Mouse (Mus musculus): ENCODE measurements around the gene St3gal5. TPM values are rescaled to one million over a fixed set of nuclear protein-coding genes. Genes with fewer than 3 reads are reported as not detected.

St3gal5 gene
- total RNA-seq, 2 experiments from 2014 or later: 57.9 to 73.5 TPM

DNA sequence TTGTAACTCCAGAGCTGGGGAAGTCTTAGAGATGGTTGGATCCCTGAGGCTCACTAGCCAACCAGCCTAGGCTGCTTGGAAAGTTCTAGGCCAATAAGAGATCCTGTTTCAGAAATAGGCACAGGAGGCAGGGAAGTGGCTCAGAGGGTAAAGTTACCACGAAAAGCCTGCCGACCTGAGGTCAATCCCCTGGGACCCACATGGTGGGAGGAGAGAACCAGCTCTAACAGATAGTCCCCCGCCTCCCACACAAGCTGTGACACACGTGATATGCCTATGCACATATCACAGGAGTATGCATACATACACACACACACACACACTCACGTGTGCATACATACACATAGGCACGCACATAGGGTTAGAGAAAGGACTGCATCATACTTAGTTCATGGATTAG lies 32.7 kb downstream of the St3gal5 start:
- no peak for ATAC-seq (ENCODE audit: poor library complexity, severe bottlenecking)

DNA sequence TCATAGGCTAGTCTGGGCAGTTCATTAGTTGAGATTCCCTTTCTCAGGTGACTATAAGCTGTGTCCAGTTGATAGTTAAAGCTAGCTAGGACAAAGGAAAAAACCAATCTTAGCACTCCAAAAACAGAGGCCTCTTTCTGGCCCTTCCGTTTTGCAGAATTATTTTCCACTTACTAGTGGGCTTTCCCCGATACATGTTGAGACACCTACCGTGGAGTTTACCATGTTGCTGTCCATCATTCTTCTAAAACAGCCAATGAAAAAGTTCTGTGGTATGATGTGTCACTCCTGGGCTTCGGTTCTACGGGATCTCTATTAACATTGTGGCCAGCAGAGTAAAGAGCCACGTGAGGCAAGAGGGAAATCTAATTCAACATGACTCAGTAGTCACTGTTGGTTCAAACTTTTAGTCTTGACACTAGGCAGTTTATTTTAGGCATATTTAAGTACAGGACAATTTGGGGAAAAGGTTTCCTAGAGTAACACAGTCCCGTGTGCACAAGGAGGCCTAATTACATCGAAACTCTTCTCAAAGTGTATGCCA lies 35.4 kb downstream of the St3gal5 start:
- no peak for ATAC-seq (ENCODE audit: poor library complexity, severe bottlenecking)

DNA sequence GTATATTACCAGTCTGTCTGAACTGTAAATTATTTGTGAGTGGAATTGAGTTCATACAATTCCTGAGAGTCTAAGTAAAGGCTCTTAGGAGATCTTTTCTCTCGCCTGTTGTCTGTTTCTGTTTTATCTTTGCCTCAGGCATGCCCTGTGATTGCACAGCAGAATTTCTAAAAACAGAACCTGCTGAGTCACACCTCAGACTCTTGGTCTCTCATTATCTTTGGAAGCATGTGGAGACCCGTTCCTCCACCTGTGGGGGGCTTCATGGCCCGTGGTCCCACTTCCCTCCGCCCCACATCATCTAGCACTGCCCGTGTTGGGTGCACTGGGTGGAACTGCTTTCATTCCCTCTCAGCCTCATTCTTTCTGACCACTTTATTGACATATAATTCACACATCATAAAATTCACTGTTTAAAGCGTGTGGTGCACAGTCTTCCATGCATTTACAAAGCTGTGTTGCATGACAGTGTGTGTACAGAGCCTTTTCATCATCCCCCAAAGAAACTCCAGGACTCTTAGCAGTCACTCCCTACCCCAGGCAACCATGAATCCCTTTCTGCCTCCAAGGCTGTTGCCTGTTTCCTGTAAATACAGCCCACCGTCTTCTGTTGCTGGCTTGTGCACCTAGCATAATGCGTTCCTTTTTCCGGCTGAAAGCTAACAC lies 37.6 kb downstream of the St3gal5 start:
- no peak for ATAC-seq (ENCODE audit: poor library complexity, severe bottlenecking)

DNA sequence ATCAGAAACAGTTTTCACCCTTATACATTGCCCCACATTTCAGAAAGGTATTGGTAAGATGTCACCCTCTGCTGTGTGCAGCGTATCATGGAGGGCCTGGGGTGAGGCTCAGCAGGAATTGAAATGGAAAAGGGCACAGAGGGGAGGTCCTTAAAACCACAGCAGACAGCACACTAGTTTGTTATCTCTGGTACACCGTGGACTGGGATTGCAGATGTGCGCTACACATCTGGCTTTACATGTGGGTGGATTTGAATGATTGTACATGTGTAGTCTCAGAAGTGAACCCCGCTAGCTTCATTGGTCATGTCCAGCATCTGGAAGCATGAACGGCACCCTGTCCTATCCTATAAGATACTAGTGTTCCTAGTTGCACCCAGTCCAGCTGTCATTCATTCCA lies 38.6 kb downstream of the St3gal5 start:
- ATAC-seq (ENCODE audit: poor library complexity, severe bottlenecking): no peak

DNA sequence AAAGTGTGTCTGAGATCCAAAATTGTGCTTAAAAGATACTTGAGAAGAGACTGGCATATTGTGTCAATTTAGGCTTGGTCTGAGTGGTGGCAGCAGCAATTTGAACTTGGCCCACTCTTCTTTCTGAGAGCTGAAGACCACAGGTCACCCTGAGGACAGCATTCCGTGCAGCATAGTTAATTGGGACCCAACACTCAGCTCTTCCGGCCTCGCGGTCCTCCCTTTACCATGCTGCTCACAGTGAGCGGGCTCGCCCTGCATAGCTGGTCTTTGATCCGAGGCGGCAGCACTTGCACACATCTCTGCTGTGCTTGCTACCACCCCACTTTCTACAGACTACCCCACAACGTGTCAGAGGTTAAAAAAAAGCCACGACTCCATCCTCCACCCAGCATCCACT lies 39.2 kb downstream of the St3gal5 start:
- no peak for ATAC-seq (ENCODE audit: poor library complexity, severe bottlenecking)

DNA sequence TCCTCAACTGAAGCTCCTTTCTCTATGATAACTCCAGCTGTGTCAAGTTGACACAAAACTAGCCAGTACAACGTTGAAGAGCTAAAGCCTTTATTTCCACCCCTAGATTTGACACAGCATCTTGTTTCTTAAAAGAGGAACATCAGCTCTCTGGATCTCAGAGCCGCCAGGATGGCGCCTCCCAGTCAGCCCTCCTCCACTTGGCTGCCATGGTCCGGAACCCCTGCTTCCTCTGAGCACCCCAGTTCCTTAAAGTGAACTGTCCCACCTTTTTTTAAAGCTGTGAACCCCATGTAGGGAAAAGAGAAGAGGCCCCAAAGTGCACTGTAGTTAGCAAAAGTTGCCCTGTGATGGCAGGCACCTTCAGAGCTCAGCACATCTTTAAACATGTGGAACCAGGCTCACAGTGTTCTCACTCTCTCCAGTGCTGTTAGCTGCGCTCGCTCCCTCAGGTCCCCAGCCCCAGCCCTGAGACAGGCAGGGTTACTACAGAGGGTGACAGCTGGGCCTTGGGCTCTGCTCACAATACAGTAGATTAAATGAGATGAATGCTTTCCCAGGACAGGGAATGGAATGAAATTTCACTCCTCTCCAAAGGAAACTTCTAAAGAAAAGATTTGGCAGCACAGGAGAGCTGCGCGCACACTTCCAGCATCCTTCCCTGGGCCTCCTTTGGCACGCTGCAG lies 42.3 kb downstream of the St3gal5 start:
- ATAC-seq (ENCODE audit: poor library complexity, severe bottlenecking): peak; percentile 73

DNA sequence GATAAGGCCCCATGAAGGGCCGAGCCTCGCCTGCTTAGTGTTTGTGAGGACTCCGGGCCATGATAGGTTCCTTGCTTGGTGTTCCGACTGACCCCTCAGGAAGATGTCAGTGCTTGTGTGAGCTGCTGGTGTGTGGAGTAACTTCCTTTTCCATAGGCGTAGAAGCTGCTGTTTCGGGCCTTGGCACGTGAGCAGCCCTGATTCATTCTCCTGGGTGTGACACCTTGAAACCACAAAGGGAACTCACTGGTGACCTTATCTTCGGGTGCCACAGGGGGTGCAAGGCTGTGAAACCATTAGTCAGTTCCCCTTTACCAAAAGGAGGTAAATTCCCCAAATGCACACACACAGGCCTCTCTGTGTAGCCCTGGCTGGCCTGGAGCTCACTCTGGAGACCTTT lies 43.0 kb downstream of the St3gal5 start:
- peak; percentile 93 for ATAC-seq (ENCODE audit: poor library complexity, severe bottlenecking)

DNA sequence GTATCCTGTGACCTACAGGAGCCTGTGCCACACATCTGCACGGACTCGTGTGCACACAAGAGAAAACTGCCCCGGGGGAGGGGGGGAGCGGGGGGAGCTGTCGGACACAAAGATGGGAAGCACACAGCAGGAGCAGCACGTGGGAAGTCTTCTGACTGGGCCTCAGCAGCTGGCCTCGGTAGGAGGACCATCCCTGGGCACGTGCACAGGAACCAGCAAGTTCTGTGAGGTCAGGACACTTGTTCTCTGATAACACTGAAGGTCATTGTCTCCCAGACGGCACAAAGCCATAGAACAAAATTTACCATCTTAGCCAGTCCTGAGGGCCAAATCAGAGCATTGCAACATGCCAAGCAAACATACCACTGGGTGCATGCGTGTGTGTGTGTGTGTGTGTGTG lies 43.8 kb downstream of the St3gal5 start:
- ATAC-seq (ENCODE audit: poor library complexity, severe bottlenecking): no peak

DNA sequence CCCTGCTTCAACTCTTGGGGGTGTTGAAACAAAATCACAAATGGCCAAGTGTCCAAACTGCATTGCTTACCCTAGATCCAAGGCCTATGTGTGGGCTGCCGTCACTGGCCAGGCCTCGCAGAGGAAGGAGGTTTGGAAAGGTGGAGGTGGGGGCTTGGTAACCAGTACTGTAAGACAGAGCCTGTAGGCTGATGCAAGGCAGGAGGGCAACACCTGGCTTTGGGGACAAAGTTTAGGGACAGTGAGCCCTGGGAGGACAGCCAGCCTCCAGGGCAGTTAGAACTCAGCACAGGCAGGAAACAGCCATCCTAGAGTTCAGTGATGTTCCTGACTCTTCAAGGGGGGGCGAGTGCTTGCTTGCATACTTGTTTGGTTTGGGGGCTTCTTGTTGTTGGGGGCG lies 45.2 kb downstream of the St3gal5 start:
- no peak for ATAC-seq (ENCODE audit: poor library complexity, severe bottlenecking)

DNA sequence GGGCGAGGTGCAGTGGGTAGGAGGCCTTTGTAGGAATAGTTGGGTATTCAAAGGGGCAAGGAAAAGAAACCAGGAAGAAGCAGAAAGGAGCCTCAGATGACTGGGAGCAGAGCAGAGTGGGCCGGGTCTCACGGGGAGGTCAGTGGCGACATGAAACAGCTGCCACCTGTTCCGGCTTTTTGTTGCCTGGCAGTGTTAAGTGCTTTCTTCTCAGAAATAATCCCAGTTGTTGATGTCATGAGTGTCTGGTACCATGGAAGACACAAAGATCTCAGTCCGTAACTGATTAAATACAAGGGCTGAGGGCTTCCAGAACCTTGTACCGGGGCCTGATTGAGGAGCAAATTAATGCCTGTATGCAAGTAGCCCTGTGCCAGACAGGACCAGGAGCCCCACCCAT lies 47.0 kb downstream of the St3gal5 start:
- ATAC-seq (ENCODE audit: poor library complexity, severe bottlenecking): no peak

DNA sequence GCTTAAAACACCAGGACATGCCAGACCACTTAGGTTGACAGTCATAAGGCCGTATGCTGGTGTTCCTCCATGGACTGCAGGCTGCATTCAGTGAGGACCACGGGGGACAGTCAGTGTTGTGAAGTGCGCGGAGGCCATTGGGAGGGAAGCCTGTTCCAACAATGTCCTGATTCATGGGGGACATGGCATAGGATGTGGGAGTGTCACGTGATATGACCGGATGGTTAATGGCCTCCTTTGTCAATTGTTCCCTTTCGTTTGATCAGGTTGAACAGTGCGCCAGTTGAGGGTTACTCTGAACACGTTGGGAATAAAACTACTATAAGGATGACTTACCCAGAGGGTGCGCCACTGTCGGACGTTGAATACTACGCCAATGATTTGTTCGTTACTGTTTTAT lies 49.4 kb downstream of the St3gal5 start:
- ATAC-seq (ENCODE audit: poor library complexity, severe bottlenecking): no peak

DNA sequence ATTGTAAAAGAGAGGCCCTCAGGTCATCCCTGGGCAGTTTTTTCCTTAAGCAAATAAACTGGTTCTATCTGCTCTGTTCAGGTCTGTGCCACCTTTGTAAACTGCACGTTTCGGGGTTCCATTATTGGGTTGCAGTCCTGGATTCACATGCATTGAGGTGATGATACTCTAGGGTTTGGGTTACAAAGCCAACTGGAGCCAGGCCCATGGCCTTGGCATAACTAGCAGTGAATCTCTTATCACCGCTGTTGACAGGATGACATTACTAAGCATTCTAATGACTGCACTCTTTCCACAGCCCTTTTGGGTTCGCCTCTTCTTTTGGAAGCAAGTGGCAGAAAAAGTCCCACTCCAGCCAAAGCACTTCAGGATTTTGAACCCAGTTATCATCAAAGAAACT lies 51.3 kb downstream of the St3gal5 start:
- no peak for ATAC-seq (ENCODE audit: poor library complexity, severe bottlenecking)

DNA sequence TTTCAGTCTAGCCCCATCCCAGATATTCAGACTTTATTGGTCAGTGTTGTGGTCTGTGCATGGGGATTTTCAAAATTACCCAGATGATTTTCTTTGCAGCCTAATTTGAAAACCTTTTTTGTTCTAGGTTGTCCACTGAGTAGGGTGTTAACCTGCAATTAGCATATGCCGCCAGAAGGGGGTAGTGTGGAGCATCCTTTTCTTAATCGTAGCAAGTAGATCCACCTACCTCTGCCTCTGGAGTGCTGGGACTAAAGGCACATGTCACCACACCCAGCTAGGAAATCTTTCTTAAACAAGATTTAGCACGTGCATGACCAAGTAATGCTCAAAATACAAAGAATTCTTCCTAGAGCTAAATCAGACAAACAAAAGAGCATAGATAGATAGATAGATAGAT lies 52.4 kb downstream of the St3gal5 start:
- ATAC-seq (ENCODE audit: poor library complexity, severe bottlenecking): no peak

DNA sequence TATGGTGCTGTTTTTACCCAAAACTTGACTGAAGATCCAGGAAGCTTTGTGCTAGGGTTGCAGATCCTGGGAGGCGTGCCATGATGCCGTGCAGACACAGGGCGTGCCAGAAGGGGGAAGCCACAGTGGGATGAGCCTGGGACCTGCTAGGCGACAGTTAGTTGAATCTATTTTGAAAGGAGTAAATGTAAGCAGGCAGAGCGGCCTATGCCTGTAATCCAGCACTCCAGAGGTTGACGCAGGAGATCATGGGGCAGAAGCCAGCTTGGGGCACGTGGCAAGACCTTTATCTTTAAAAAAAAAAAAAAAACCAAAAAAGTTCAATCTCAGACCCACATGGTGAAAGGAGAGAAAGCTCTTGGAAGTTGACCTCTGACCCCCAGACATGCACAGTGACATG lies 55.3 kb downstream of the St3gal5 start:
- no peak for ATAC-seq (ENCODE audit: poor library complexity, severe bottlenecking)

DNA sequence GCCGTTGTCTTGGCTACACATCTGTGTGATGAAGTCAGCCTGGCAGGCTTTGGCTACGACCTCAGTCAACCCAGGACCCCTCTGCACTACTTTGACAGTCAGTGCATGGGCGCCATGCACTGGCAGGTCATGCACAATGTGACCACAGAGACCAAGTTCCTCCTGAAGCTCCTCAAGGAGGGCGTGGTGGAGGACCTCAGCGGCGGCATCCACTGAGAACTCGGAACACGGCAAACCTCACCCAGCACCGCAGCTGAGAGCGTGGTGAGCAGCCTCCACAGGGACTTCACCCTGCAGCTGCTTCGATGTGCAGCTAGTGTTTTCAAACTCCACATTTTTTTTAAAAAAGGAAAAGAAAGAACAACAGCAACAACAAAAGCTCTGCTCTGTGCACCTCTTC lies 56.1 kb downstream of the St3gal5 start:
- peak; percentile 92 for ATAC-seq (ENCODE audit: poor library complexity, severe bottlenecking)

DNA sequence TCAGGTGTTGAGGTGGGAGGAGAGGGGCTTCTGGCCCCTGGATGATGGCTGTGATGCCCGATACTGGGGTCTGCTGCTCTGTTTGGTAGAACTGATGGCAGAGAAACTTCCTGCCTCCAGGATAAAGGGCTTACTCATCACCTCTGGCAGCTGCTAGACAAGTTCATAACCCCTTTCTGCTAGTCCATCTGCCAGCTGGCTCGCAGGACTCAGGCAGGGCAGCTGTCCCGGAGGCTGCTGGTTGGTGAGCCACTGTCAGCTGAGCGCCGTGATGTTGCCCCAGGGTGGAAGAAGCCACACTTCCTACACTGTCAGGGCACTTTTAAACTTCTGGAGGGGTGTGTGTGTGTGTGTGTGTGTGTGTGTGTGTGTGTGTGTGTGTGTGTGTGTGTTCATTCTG lies 56.6 kb downstream of the St3gal5 start:
- ATAC-seq (ENCODE audit: poor library complexity, severe bottlenecking): peak; percentile 41

DNA sequence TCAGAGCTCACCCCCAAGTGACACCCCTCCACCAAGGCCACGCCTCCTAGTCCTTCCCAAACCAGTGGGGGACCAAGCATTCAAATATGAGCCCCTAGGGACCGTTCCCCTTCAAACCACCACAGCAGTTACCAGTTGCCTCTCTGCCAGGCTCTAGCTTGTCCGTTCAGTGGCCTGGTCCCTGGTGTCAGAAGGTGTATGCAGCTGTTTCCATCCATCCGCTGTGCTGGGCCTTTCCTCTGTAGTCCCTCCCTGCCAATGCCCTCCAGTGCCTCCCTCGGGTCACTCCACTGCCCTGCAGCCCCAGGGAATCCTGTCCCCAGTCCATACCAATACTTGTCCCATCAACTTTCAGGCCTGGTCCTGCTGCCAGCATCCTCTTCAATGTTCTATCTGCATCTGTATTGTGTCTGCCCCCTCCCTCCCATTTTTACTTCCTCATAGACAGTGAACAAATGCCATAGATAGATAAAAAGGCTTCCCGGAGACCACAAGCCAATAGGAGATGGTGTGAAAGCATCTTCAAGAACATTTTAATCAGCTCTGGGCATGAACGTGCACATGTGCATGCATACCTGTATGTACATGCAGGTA lies 57.6 kb downstream of the St3gal5 start:
- ATAC-seq (ENCODE audit: poor library complexity, severe bottlenecking): no peak

DNA sequence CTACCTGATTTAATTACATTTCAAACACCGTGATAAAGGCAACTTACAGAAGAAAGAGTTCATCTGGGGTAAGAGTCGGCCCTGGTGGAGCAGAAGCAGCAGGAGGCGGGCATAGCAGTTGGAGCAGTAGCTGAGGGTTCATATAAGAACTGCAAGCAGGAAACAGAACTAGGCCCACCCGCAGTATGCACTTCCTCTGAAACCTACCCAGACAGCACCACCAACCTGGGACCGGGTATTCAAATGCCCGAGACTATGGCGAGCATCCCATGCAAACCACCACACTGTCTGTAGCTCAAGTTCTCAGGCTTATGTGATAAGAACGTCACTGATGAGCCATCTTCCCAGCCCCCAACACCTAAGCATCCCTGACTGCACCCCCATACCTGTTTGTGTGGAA lies 58.3 kb downstream of the St3gal5 start:
- ATAC-seq (ENCODE audit: poor library complexity, severe bottlenecking): peak; percentile 38; the same call in 1 of the 2 replicates

DNA sequence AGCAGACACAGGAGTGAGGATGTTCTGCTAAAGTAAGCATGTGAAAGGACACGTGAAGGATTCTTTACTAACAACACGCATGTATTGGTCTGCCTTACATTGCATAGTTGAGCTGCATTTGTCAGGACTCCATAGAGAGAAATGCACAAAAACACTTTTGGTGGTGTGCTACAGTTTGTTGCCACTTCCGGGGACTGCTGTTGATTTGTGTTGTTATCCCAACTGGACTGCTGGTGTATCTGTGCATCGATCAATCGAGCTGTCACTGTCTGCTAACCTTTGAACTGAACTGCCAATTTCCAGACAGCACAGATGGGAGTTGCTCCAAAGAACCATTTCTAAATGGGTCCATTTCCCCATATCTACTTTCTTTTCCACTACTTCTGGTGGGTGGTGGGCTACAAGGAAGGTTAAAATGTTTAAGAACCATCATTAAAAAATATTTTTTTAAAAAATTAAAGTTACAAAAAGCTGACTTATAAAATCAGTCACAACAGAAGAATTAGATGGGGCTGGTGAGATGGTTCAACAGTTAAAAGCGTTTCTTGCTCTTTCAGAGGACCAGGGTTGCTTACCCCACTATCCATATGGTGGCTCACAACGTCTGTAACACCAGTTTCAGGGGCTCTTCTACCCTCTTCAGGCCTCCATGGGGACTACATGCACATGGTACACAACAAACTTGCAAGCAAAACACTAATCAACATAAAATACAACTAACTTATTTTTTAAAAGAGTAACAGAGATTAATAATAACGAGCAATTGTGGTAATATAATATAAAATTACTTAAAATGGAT lies 61.8 kb downstream of the St3gal5 start:
- ATAC-seq (ENCODE audit: poor library complexity, severe bottlenecking): no peak

DNA sequence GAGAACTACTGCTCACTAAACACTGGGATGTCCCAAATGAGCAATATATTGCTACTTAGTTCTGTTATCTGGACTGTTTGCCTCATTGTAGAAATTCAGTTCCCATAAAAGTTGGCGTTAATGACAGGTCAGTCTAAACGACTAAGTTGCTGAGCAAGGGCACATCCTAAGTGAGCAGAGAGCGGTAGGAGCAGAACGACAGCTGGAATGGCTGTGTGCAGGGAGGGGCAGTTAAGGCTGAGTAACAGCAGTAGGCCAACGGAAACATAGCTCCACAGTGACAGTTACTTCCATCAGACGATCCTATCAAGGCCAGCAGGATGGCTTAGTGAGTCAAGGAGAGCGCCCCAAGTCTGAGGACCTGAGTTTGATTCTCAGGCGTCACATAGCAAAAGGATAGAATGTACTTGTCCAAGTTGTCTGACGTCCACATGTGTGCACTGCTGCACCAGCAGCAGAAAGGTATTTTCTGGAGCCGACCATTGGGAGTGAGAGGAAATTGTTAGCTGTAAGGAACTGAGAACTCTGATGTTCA lies 62.5 kb downstream of the St3gal5 start:
- no peak for ATAC-seq (ENCODE audit: poor library complexity, severe bottlenecking)

DNA sequence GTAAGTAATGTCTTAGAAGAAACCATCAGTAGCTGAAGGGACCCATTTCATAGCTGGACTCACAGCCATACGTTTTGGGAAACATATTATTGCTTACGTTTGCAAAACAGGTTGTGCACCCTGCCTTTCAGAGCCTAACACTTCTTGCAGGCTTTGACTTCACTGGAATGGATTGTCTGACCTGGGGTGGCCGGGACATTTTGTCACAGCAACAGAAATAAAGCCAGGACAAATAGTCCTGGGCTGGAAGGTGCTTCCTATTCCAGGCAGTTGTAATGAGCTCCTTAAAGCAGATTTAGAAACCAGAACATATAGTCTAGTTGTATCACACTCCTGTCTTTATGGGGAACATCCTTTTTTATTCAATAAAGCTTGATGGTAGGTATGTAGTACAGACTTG lies 63.6 kb downstream of the St3gal5 start:
- ATAC-seq (ENCODE audit: poor library complexity, severe bottlenecking): no peak

Measured in megakaryocyte, adult 5-6 weeks (primary cell).